Mouse (Mus musculus): ENCODE measurements at regions not wholly inside any gene's neighbourhood (a gene's known extent, or its start where the extent isn't known, plus 50 kb on each side); places are given as distances from the start of the nearest gene placed in this dataset.

DNA sequence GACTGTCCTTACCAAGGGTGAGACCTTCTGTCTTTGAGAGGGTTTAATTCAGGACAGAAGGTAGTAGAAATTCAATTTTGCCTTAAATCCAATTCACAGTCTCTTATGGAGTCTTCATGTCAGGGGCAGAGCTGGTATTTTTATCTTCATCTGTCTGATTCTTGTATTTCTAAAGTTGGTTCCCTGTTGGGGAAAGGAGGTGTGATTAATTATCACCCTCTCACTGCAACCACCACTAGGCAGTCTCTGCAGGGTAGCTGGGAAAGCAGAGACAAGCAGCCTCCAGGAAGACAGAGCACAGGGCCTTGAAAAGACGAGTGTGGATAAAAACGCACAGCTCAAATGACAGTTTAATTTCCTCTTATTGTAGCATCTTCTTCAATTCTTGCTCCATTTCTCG is 104.4 kb upstream of the Alg10b start:
- Histone ChIP-seq H3K4me3 (ENCODE audit: insufficient read depth, low read length) (no peak overlapping the region), H3K4me1 (ENCODE audit: control insufficient read depth, insufficient read depth, low read length) (peaks cover 2% of the 10 kb centered on the region), H3K27ac (ENCODE audit: insufficient read depth, low read length) (no peak overlapping the region)
- TF ChIP-seq POLR2A (IDR thresholded peaks at IDR 0.05; ENCODE audit: extremely low read depth, insufficient read depth, low read length) (no peak), CTCF (IDR thresholded peaks at IDR 0.05; ENCODE audit: extremely low read depth, insufficient read depth, low read length) (no peak)

GRCm38 (mm10) chr15:90123999-90124398 is 100.1 kb upstream of the Alg10b start:
- H3K4me3 ChIP-seq (ENCODE audit: insufficient read depth, low read length): no peak overlapping the region
- no peak for TF ChIP-seq POLR2A (IDR thresholded peaks at IDR 0.05; ENCODE audit: extremely low read depth, insufficient read depth, low read length)
- no peak for TF ChIP-seq CTCF (IDR thresholded peaks at IDR 0.05; ENCODE audit: extremely low read depth, insufficient read depth, low read length)
- peaks cover 2% of the 10 kb centered on the region for H3K4me1 ChIP-seq (ENCODE audit: control insufficient read depth, insufficient read depth, low read length)
- no peak overlapping the region for H3K27ac ChIP-seq (ENCODE audit: insufficient read depth, low read length)

- no peak overlapping the region for H3K4me3 ChIP-seq (ENCODE audit: insufficient read depth, low read length)
- no peak overlapping the region for H3K27ac ChIP-seq (ENCODE audit: insufficient read depth, low read length)
- H3K4me1 ChIP-seq (ENCODE audit: control insufficient read depth, insufficient read depth, low read length): no peaks in the 10 kb centered on the region; the same call in 1 of the 2 replicates
- TF ChIP-seq CTCF (IDR thresholded peaks at IDR 0.05; ENCODE audit: extremely low read depth, insufficient read depth, low read length) (no peak), POLR2A (IDR thresholded peaks at IDR 0.05; ENCODE audit: extremely low read depth, insufficient read depth, low read length) (no peak)
Observed at GRCm38 (mm10) chr15:90125146-90125545, 99.0 kb upstream of the Alg10b start.

- no peak for TF ChIP-seq CTCF (IDR thresholded peaks at IDR 0.05; ENCODE audit: extremely low read depth, insufficient read depth, low read length)
- no peak for TF ChIP-seq POLR2A (IDR thresholded peaks at IDR 0.05; ENCODE audit: extremely low read depth, insufficient read depth, low read length)
- H3K27ac ChIP-seq (ENCODE audit: insufficient read depth, low read length): no peak overlapping the region
Observed at GRCm38 (mm10) chr15:90131777-90132176, 92.3 kb upstream of the Alg10b start.

DNA sequence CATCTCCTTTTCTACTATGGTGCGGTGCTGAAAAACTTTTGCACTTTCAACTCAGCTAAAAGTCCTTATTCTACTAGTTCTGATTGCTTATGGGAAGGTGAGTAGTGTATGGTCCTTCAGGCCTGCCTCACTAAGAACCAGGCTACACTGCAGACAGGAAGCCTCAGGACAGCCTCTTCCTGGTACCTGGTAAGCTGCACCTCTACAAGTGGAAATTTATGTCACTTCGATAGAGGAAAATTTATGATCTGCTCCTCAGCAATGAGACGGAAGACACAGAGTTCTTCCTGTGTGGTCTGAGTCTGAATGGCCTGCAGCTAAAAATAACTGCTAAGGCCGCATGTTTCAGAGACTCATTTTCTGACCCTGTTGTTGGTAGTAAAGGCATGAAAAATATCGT is 83.1 kb upstream of the Alg10b start:
- TF ChIP-seq POLR2A (IDR thresholded peaks at IDR 0.05; ENCODE audit: extremely low read depth, insufficient read depth, low read length): no peak
- TF ChIP-seq CTCF (IDR thresholded peaks at IDR 0.05; ENCODE audit: extremely low read depth, insufficient read depth, low read length): no peak
- H3K27ac ChIP-seq (ENCODE audit: insufficient read depth, low read length): no peak overlapping the region
- no peaks in the 10 kb centered on the region for H3K4me1 ChIP-seq (ENCODE audit: control insufficient read depth, insufficient read depth, low read length)
- no peak overlapping the region for H3K4me3 ChIP-seq (ENCODE audit: insufficient read depth, low read length)

More at GRCm38 (mm10) chr15:90131777-90132176, 92.3 kb upstream of the Alg10b start:
- no peak overlapping the region for H3K4me3 ChIP-seq (ENCODE audit: insufficient read depth, low read length)
- no peaks in the 10 kb centered on the region for H3K4me1 ChIP-seq (ENCODE audit: control insufficient read depth, insufficient read depth, low read length)

DNA sequence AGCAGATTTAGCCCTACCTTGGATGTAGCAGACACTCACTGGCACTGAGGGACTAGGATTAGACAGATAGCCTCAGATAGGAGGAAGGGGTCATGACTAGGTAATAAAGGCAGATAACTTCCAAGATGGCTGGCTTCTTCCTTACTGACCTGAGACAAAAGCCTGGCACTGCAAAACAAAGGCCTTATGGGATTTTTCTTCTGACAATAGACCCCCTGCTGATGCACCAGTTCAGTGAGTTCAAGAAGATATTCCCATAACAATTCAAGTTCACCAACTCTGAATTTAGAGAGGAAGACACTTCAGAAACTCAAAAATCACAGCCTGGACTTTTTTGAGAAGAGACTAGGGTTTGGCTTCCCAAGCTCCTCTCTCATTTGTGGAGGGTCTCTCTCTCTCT is 75.4 kb upstream of the Alg10b start:
- H3K4me1 ChIP-seq (ENCODE audit: control insufficient read depth, insufficient read depth, low read length): 0 out of 2 replicates have a peak, but pooled peaks cover 2% of the 10 kb centered on the region
- TF ChIP-seq POLR2A (IDR thresholded peaks at IDR 0.05; ENCODE audit: extremely low read depth, insufficient read depth, low read length) (no peak), CTCF (IDR thresholded peaks at IDR 0.05; ENCODE audit: extremely low read depth, insufficient read depth, low read length) (no peak)
- no peak overlapping the region for H3K4me3 ChIP-seq (ENCODE audit: insufficient read depth, low read length)
- H3K27ac ChIP-seq (ENCODE audit: insufficient read depth, low read length): no peak overlapping the region

GRCm38 (mm10) chr15:90153821-90154560 is 70.1 kb upstream of the Alg10b start:
- peak overlapping the region; percentile 78 for H3K27ac ChIP-seq (ENCODE audit: insufficient read depth, low read length)
- TF ChIP-seq POLR2A (IDR thresholded peaks at IDR 0.05; ENCODE audit: extremely low read depth, insufficient read depth, low read length) (no peak), CTCF (IDR thresholded peaks at IDR 0.05; ENCODE audit: extremely low read depth, insufficient read depth, low read length) (no peak)

More at GRCm38 (mm10) chr15:90153821-90154560, 70.1 kb upstream of the Alg10b start:
- Histone ChIP-seq H3K4me3 (ENCODE audit: insufficient read depth, low read length) (no peak overlapping the region), H3K4me1 (ENCODE audit: control insufficient read depth, insufficient read depth, low read length) (peaks cover 4% of the 10 kb centered on the region; the same call in 1 of the 2 replicates)
